Mouse (Mus musculus): ENCODE measurements around the gene Lsm14b.

The Lsm14b gene

DNA sequence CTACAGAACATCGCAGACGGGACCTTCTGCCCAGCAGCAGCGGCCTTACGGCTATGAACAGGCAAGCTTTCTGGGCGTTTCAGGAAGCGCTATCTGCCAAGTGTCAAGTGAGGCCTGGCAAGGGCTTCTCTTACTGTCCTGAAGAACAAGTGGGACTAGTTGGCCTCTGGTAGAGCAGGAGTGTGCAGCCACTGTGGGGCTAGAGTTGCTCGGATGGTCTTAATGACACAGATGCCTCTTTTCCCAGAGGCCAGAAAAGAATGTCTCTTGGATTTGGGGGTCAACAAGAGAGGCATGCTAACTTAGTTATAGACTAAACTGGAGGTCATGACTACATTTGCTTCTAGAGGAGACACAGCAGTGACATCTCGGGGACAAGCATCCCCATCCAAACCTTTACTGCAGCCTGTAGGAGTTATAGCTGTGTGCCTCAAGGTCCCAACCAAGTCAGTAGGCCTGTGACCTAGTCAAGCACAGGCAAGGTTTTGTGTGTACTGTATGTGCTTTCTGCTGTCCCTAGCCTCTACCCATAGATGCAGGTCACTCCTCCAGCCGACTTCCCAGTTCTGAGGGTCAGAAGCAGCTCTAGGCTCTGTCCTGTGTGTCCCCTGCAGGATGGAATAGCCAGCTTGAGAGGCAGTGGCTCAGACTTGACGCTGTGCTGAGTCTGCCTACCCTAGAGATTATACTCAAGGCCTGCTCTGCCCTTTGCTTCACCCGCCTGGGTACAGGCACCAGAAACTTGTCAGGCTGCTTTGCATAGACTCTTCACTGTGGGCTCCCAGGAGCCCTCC lies 38.7 kb downstream of the Lsm14b start:
- DNase-seq (ENCODE audit: low read depth, low spot score), result no peak

DNA sequence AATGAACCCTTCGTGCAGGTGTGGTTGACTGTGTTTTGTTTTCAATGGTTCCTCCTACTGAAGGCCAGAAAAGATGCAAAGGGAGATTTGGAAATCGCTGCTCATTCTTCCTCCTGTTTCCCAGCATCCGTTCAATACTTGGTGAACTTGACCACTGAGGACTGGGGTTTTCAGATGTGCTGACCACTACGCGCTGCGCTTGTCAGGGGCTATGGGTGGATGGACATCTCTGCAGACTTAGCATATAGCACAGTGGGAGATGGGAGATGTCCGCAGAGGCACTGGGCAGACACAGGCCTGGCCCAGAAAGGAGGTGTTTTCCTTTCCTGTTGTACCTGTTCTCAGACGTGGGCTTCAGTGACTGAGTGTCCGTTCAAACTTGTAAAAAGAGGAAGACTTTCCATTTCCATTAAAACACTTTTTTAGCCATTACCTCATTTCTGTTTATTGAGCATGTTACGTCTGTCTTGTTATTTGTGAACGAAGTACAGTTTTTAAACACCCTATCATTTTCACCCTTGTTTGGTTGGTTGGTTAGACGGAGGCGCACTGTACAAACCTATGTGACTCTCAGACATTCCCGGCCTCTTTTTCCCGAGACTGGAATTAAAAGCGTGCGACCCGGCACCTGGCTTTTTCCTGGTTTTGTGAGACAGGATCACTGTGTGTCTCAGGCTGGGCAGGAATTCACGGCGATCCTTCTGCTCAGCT lies 45.1 kb downstream of the Lsm14b start:
- DNase-seq (ENCODE audit: low read depth, low spot score), result no peak

- DNase-seq (ENCODE audit: low read depth, low spot score), result peak; percentile 81
These were observed 46.0 kb downstream of the Lsm14b start, which contains the start of gene Mtg2 for GRCm38 (mm10) chr2:180070481-180071453. Gene Mtg2, plus strand, starts transcription at chr2:180070588.

DNA sequence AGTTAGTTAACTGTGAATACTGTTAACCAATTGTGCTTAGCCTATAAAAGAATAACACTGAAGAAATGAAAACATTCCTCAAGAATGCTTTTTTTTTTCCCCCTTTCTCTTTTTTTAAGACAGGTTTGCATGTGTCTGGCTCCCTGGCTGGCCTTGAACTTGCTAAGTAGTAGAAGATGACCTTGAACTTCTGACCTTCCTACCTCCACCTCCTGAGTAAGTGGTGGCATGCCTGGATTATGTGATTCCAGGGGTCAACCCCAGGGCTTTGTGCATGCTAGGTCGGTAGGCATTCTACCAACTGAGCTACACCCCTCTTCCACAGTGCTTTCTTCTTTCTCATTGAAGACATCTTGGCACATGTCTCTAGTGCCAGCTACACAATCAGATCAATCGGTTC lies 46.9 kb downstream of the Lsm14b start:
- DNase-seq (ENCODE audit: low read depth, low spot score), result no peak

GRCm38 (mm10) chr2:180072886-180073285 lies 48.1 kb downstream of the Lsm14b start:
- no peak for DNase-seq (ENCODE audit: low read depth, low spot score)

- DNase-seq (ENCODE audit: low read depth, low spot score), result no peak
These were observed 52.8 kb downstream of the Lsm14b start for GRCm38 (mm10) chr2:180077622-180078021.

GRCm38 (mm10) chr2:180080680-180081079 lies 55.9 kb downstream of the Lsm14b start:
- DNase-seq (ENCODE audit: low read depth, low spot score), result no peak

- DNase-seq (ENCODE audit: low read depth, low spot score), result no peak
These were observed 58.3 kb downstream of the Lsm14b start for GRCm38 (mm10) chr2:180083063-180083462.

- DNase-seq (ENCODE audit: low read depth, low spot score), result no peak
These were observed 59.8 kb downstream of the Lsm14b start for GRCm38 (mm10) chr2:180084565-180084964.
